Mouse (Mus musculus) lung, embryonic 15.5 days (tissue): ENCODE measurements around the gene Atrip. TPM values are rescaled to one million over a fixed set of nuclear protein-coding genes. Genes with fewer than 3 reads are reported as not detected.
A peak's percentile ranks its signal among the peaks of the same experiment; 100 is the strongest.

Source experiments
- ATAC-seq: fragments of 200-750 bp; cut with Nextera tagmentation; 2 replicates; pipeline ENCODE4 v1.8.0; 2017; ENCODE audit warnings: moderate number of reproducible peaks, borderline replicate concordance; ENCODE audit not compliant: low FRiP score, low TSS enrichment; ENCODE audit errors: extremely low read depth
- H3K27ac ChIP-seq: fragments of 300-500 bp; sonication (generic); 2 replicates; pipeline ENCODE4 v1.5.1; 2015; ENCODE audit warnings: moderate library complexity, mild to moderate bottlenecking, inconsistent platforms
- H3K27me3 ChIP-seq: fragments of 300-500 bp; sonication (generic); 2 replicates; pipeline ENCODE4 v1.6.1; 2015; ENCODE audit warnings: inconsistent platforms
- H3K36me3 ChIP-seq: fragments of 300-500 bp; sonication (generic); 2 replicates; pipeline ENCODE4 v1.6.1; 2015; ENCODE audit warnings: inconsistent platforms
- H3K4me1 ChIP-seq: fragments of 300-500 bp; sonication (generic); 2 replicates; pipeline ENCODE4 v1.6.1; 2015; ENCODE audit warnings: inconsistent platforms
- H3K4me2 ChIP-seq: fragments of 300-500 bp; sonication (generic); 2 replicates; pipeline ENCODE4 v1.6.1; 2015; ENCODE audit warnings: inconsistent platforms, mild to moderate bottlenecking, moderate library complexity
- H3K4me3 ChIP-seq: fragments of 300-500 bp; sonication (generic); 2 replicates; pipeline ENCODE4 v1.5.1; 2015; ENCODE audit warnings: mild to moderate bottlenecking, inconsistent platforms
- H3K9ac ChIP-seq: fragments of 300-500 bp; sonication (generic); 2 replicates; pipeline ENCODE4 v1.6.1; 2015; ENCODE audit warnings: inconsistent platforms
- H3K9me3 ChIP-seq: fragments of 300-500 bp; sonication (generic); 2 replicates; pipeline ENCODE4 v1.6.1; 2016; ENCODE audit warnings: inconsistent platforms
- WGBS: fragments of 180-500 bp; shearing (Covaris S2); methylation state at CpG from one replicate; pipeline ENCODE4 v1.1.7; 2015; 5-methylcytosine and 5-hydroxymethylcytosine counted together
- polyA plus RNA-seq: library from polyadenylated mRNA; unstranded; fragments of >200 nt; fragmentation: Nextera tagmentation; extraction: Ambion mirVana; gene quantifications from 2 replicates; pipeline ENCODE4 v1.2.1, GENCODE M21; 2015

Gene Atrip
- polyA plus RNA-seq, 1 experiment from 2014 or later: 26.4 TPM

DNA sequence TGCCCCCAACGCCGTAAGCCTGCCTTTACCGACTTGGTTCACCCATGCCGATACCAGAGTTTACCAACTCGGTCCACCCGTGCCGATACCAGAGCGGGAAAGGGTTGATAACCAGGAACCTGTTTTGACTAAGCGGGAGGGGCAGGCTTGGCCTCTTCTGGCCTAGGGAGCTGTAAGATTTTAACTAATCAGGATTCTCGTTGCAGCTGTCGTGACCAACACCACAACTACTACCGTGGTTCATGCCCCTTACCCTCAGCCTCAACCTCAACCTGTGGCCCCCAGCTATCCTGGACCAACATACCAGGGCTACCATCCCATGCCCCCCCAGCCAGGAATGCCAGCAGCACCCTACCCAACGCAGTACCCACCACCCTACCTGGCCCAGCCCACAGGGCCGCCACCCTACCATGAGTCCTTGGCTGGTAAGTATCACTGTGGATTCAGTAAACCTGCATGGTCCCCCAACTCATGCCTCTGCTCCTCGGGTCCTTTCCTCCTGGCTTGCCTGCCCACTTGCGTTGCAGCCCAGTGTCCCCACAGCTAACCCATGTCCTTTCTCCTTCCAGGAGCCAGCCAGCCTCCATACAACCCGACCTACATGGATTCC is 17.7 kb downstream of the Atrip start:
- H3K4me3 ChIP-seq: no peak overlapping the region

GRCm38 (mm10) chr9:109055271-109056030 is 18.5 kb downstream of the Atrip start:
- Histone ChIP-seq H3K4me1 (peaks cover 20% of the 10 kb centered on the region), H3K9me3 (no peaks in the 10 kb centered on the region), H3K4me2 (peak overlapping the region; percentile 45), H3K27me3 (no peaks in the 10 kb centered on the region), H3K4me3 (peak overlapping the region; percentile 20), H3K9ac (no peak overlapping the region), H3K36me3 (peaks cover 33% of the 10 kb centered on the region), H3K27ac (peak overlapping the region; percentile 59)
- WGBS: 90% methylated on average over 12 of the region's 12 CpGs
- no peak for ATAC-seq

More for the DNA sequence above, 17.7 kb downstream of the Atrip start:
- no peak overlapping the region for H3K9ac ChIP-seq
- no peak overlapping the region for H3K4me2 ChIP-seq
- no peak for ATAC-seq
- no peak overlapping the region for H3K27ac ChIP-seq
- no peaks in the 10 kb centered on the region for H3K27me3 ChIP-seq
- H3K9me3 ChIP-seq: no peaks in the 10 kb centered on the region
- H3K36me3 ChIP-seq: peaks cover 33% of the 10 kb centered on the region
- 91% methylated on average over 17 of the region's 17 CpGs for WGBS
- peaks cover 20% of the 10 kb centered on the region for H3K4me1 ChIP-seq

GRCm38 (mm10) chr9:109054712-109055111 is 19.2 kb downstream of the Atrip start:
- 4% methylated on average over 7 of the region's 7 CpGs for WGBS
- no peak overlapping the region for H3K9ac ChIP-seq
- peak; percentile 68; the same call in 1 of the 2 replicates for ATAC-seq

GRCm38 (mm10) chr9:109053851-109054250 is 20.1 kb downstream of the Atrip start:
- peaks cover 30% of the 10 kb centered on the region for H3K36me3 ChIP-seq
- no peak overlapping the region for H3K4me3 ChIP-seq
- no peaks in the 10 kb centered on the region for H3K27me3 ChIP-seq
- H3K9ac ChIP-seq: no peak overlapping the region
- H3K9me3 ChIP-seq: no peaks in the 10 kb centered on the region
- H3K4me2 ChIP-seq: no peak overlapping the region
- 71% methylated on average over 6 of the region's 6 CpGs for WGBS
- peaks cover 14% of the 10 kb centered on the region for H3K4me1 ChIP-seq
- no peak overlapping the region for H3K27ac ChIP-seq
- no peak for ATAC-seq

More at GRCm38 (mm10) chr9:109054712-109055111, 19.2 kb downstream of the Atrip start:
- Histone ChIP-seq H3K9me3 (no peaks in the 10 kb centered on the region), H3K4me3 (peak overlapping the region; percentile 20), H3K27me3 (no peaks in the 10 kb centered on the region), H3K4me2 (peak overlapping the region; percentile 45), H3K27ac (peak overlapping the region; percentile 59), H3K4me1 (peaks cover 20% of the 10 kb centered on the region), H3K36me3 (peaks cover 30% of the 10 kb centered on the region)

- no peak for ATAC-seq
- Histone ChIP-seq H3K4me1 (peaks cover 11% of the 10 kb centered on the region), H3K4me3 (no peak overlapping the region), H3K4me2 (no peak overlapping the region), H3K27ac (no peak overlapping the region), H3K9me3 (no peaks in the 10 kb centered on the region), H3K27me3 (no peaks in the 10 kb centered on the region), H3K9ac (no peak overlapping the region), H3K36me3 (peaks cover 25% of the 10 kb centered on the region)
- 78% methylated on average over 3 of the region's 3 CpGs for WGBS
Measured at GRCm38 (mm10) chr9:109053366-109053765, 20.6 kb downstream of the Atrip start.

- peaks cover 19% of the 10 kb centered on the region for H3K36me3 ChIP-seq
- H3K27me3 ChIP-seq: no peaks in the 10 kb centered on the region
- no peak for ATAC-seq
- 82% methylated on average over 9 of the region's 9 CpGs for WGBS
- H3K9me3 ChIP-seq: no peaks in the 10 kb centered on the region
- no peak overlapping the region for H3K9ac ChIP-seq
- no peak overlapping the region for H3K4me3 ChIP-seq
- H3K27ac ChIP-seq: no peak overlapping the region
- H3K4me1 ChIP-seq: peaks cover 11% of the 10 kb centered on the region
- no peak overlapping the region for H3K4me2 ChIP-seq
Measured at GRCm38 (mm10) chr9:109052490-109053260, 21.2 kb downstream of the Atrip start.

DNA sequence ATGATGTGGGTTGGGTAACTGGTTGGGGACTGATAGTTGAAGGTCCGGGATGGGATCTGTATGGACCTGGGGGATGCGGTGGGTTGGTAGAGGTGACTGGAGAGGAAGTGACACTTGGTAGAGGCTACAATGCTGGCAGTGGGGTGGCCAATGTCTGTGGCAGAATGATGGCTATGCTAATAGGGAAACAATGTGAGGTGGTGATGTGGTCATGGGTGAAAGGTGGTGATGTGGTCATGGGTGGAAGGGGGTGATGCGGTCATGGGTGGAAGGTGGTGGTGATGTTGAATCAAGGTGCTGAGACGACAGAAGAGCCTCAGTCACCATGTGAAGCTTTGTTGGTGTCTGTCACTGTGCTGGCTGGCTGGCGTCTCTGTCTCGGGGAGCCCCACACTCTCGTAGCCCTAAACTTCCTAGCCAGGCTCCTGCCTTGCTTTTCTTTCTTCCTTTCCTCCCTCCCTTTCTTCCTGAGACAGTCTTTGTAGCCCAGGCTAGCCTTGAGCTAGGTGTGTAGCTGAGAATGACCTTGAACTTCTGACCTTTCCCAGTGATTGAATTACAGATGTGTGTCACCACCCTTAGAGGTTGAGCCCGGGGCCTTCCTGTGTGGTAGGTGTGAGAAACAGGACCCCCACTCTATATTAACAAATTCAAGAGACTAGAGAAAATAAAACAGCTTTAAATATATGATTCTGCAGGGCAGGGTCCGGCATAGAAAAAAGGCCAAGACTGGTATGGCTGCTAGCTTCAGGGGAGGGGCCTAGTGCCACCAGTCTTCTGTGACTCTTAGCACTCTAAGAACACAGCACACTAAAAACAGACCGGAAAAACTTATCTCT is 22.1 kb downstream of the Atrip start:
- Histone ChIP-seq H3K9ac (no peak overlapping the region), H3K36me3 (peaks cover 11% of the 10 kb centered on the region), H3K27ac (no peak overlapping the region), H3K4me1 (peaks cover 11% of the 10 kb centered on the region), H3K9me3 (no peaks in the 10 kb centered on the region), H3K4me2 (no peak overlapping the region), H3K27me3 (no peaks in the 10 kb centered on the region), H3K4me3 (no peak overlapping the region)
- ATAC-seq: no peak
- 81% methylated on average over 10 of the region's 10 CpGs for WGBS

DNA sequence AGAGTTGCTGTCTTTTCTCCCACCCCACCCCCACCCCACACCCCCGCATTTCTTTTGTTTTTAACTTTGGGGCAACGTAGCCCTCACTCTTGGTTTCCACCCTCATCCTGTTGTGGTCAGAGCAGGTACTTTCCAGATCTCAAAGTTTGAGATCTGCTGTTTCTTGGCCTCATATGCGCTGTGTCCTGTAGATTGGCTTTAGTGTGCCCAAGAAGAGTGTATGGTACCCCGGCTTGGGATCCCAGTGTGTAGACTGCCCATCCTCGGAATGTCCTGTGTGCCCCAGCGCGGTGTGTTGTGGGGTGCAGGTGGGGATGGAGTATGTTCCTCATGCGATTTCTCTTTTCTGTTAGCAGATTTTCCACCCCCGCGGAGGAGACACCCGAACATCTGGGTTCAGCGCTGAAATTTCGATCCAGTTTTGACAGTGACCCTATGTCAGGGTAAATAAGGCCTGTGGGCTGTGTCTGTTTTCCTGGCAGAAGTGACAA is 22.9 kb downstream of the Atrip start:
- Histone ChIP-seq H3K36me3 (peaks cover 3% of the 10 kb centered on the region; the same call in 1 of the 2 replicates), H3K27me3 (no peaks in the 10 kb centered on the region)
- 89% methylated on average over 13 of the region's 13 CpGs for WGBS

GRCm38 (mm10) chr9:109050674-109050997 is 23.3 kb downstream of the Atrip start:
- 63% methylated on average over 3 of the region's 3 CpGs for WGBS
- no peak for ATAC-seq
- H3K4me2 ChIP-seq: no peak overlapping the region
- H3K9ac ChIP-seq: no peak overlapping the region
- 0 out of 2 replicates have a peak, but pooled peaks cover 3% of the 10 kb centered on the region for H3K36me3 ChIP-seq
- H3K27me3 ChIP-seq: no peaks in the 10 kb centered on the region
- H3K27ac ChIP-seq: no peak overlapping the region
- no peak overlapping the region for H3K4me3 ChIP-seq
- H3K9me3 ChIP-seq: no peaks in the 10 kb centered on the region
- peaks cover 11% of the 10 kb centered on the region for H3K4me1 ChIP-seq

More for the DNA sequence above, 22.9 kb downstream of the Atrip start:
- ATAC-seq: no peak
- H3K9me3 ChIP-seq: no peaks in the 10 kb centered on the region
- no peak overlapping the region for H3K4me2 ChIP-seq
- no peak overlapping the region for H3K9ac ChIP-seq
- H3K4me3 ChIP-seq: no peak overlapping the region
- no peak overlapping the region for H3K27ac ChIP-seq
- peaks cover 11% of the 10 kb centered on the region for H3K4me1 ChIP-seq

DNA sequence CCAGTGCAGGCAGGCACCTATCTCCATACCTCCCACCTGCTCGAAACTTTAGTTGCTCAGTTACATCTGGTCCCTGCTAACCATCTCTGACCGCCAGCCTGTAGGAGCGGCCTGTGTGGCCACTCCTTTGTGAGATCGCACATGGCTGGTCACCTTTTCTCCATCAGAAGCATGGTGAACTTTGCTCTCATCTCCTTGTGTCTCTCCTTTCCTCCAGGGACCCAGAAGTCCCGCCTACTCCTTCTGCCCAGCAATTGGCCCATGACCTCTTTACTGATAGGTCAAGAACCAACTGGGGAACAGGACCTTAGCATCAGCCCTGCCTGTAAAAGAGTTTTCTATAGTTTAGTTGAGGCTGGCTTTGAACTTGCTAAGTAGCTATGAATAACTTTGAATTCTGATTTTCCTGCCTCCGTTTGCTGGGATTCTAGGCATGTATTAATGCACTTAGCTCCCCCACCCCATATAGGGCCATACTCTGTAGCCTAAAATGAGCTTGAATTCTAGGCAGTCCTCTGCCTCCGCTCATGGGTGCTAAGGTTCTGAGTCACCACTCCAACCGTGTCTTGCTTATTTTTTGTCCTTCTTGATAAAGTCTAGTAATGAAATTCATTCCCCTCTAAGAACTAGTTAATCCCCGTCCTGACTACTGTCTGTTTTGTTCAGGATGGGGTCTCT is 23.8 kb downstream of the Atrip start:
- WGBS: 83% methylated on average over 9 of the region's 9 CpGs
- no peak overlapping the region for H3K9ac ChIP-seq
- H3K4me1 ChIP-seq: peaks cover 7% of the 10 kb centered on the region
- H3K4me3 ChIP-seq: no peak overlapping the region
- no peak overlapping the region for H3K4me2 ChIP-seq
- no peaks in the 10 kb centered on the region for H3K27me3 ChIP-seq
- H3K27ac ChIP-seq: no peak overlapping the region
- no peaks in the 10 kb centered on the region for H3K9me3 ChIP-seq
- H3K36me3 ChIP-seq: 0 out of 2 replicates have a peak, but pooled peaks cover 3% of the 10 kb centered on the region
- no peak for ATAC-seq

DNA sequence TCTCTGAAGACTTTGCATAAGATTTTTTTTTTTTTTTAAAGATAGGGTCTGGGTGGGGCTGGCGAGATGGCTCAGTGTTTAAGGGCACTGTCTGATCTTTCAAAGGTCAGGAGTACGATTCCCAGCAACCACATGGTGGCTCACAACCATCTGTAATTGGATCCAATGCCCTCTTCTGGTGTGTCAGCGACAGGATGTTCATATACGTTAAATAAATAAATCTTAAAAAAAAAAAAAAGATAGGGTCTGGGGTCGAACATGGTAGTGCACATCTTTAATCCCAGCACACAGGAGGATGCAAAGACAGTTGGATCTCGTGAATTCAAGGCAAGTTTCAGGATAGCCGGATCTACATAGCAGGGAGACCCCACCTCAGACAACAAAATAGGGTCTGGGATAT is 24.6 kb downstream of the Atrip start:
- Histone ChIP-seq H3K36me3 (peaks cover 6% of the 10 kb centered on the region; the same call in 1 of the 2 replicates), H3K4me3 (no peak overlapping the region), H3K9me3 (no peaks in the 10 kb centered on the region), H3K4me2 (no peak overlapping the region), H3K27me3 (no peaks in the 10 kb centered on the region), H3K4me1 (peaks cover 2% of the 10 kb centered on the region), H3K9ac (no peak overlapping the region), H3K27ac (no peak overlapping the region)
- WGBS: 63% methylated on average over 7 of the region's 7 CpGs
- no peak for ATAC-seq
